Mouse (Mus musculus) ES-E14 (cell line): Measurements from ENCODE around the gene Cdpf1. TPM values are rescaled to one million over a fixed set of nuclear protein-coding genes. Genes with fewer than 3 reads are reported as not detected.
"Not testable (repeated sequence)": the region's sequence is repeated elsewhere in the genome, so short reads cannot be mapped to it uniquely, and the experiment has no call there.

ENCODE experiments used
- DNase-seq: peaks from one replicate; pipeline ENCODE4 v3.0.0-alpha.2; 2013; ENCODE audit warnings: low read depth, low spot score
- H3K27ac ChIP-seq: 2 replicates; pipeline ENCODE4 v1.5.1; 2012; ENCODE audit warnings: low read depth, mild to moderate bottlenecking, low read length, moderate library complexity, mixed read lengths; ENCODE audit not compliant: poor library complexity, insufficient read depth, severe bottlenecking
- H3K36me3 ChIP-seq: 2 replicates; pipeline ENCODE4 v1.6.1; 2012; ENCODE audit warnings: mild to moderate bottlenecking, low read length, moderate library complexity, mixed read lengths; ENCODE audit not compliant: control insufficient read depth, poor library complexity, insufficient read depth, severe bottlenecking
- H3K4me1 ChIP-seq, 2 experiments: fragments of 150-350 bp in 1 of 2; sonication (generic) in 1 of 2; 2 replicates each; pipeline ENCODE4 v1.6.1; 2012; ENCODE audit warnings: low read length in 2 of 2, mild to moderate bottlenecking in 1 of 2, mixed read lengths in 1 of 2; ENCODE audit not compliant: control insufficient read depth in 2 of 2, insufficient read depth in 2 of 2, poor library complexity in 1 of 2
- H3K4me3 ChIP-seq, 2 experiments: fragments of 150-350 bp in 1 of 2; sonication (generic) in 1 of 2; 2 replicates each; pipeline ENCODE4 v1.5.1; 2012; ENCODE audit warnings: low read length in 2 of 2, low read depth in 1 of 2, mild to moderate bottlenecking in 1 of 2, mixed read lengths in 1 of 2; ENCODE audit not compliant: insufficient read depth in 1 of 2, poor library complexity in 1 of 2, severe bottlenecking in 1 of 2
- H3K9ac ChIP-seq: 2 replicates; pipeline ENCODE4 v1.6.1; 2012; ENCODE audit warnings: low read depth, mild to moderate bottlenecking, low read length, mixed read lengths; ENCODE audit not compliant: poor library complexity, insufficient read depth, severe bottlenecking
- H3K9me3 ChIP-seq: fragments of 150-350 bp; sonication (generic); 2 replicates; pipeline ENCODE4 v1.6.1; 2012; ENCODE audit warnings: low read depth, mild to moderate bottlenecking, low read length; ENCODE audit not compliant: control insufficient read depth, insufficient read depth
- CHD2 ChIP-seq: IDR thresholded peaks from 2 replicates; pipeline ENCODE4 v1.6.1; 2014; ENCODE audit warnings: mild to moderate bottlenecking, low read depth, low read length, inconsistent platforms
- HCFC1 ChIP-seq: IDR thresholded peaks from 2 replicates; pipeline ENCODE4 v1.6.1; 2012; ENCODE audit warnings: low read length, inconsistent platforms, borderline replicate concordance; ENCODE audit not compliant: insufficient read depth
- MAFK ChIP-seq: IDR thresholded peaks from 2 replicates; pipeline ENCODE4 v1.6.1; 2014; ENCODE audit warnings: mild to moderate bottlenecking, low read depth, low read length, inconsistent platforms; ENCODE audit not compliant: insufficient read depth
- ZC3H11A ChIP-seq: IDR thresholded peaks from 2 replicates; pipeline ENCODE4 v1.6.1; 2012; ENCODE audit warnings: low read depth, mild to moderate bottlenecking, inconsistent platforms, low read length, borderline replicate concordance
- ZNF384 ChIP-seq: IDR thresholded peaks from 2 replicates; pipeline ENCODE4 v1.6.1; 2012; ENCODE audit warnings: low read depth, low read length, inconsistent platforms
- in situ Hi-C, 2 experiments: fragments of 600-800 bp; cut with MboI; formaldehyde crosslinking; loops; one replicate each; pipeline ENCODE4 v1.15.1; 2025; ENCODE audit warnings: low sequenced_read_pairs in 2 of 2, inconsistent platforms in 1 of 2; ENCODE audit not compliant: unreplicated experiment in 2 of 2
- total RNA-seq: library from RNA; depleted of rRNA; stranded (reverse); fragments of 300-350 nt; gene quantifications from 2 replicates; pipeline ENCODE4 v1.2.3, GENCODE M21; 2012

The Cdpf1 gene
- total RNA-seq, 1 experiment: 22.6 TPM

- in situ Hi-C loops: no loop called here
- Histone ChIP-seq H3K4me1 (no peaks in the 10 kb centered on the region), H3K4me3 (no peak overlapping the region), H3K27ac (no peak overlapping the region), H3K9me3 (no peaks in the 10 kb centered on the region), H3K36me3 (no peaks in the 10 kb centered on the region), H3K9ac (no peak overlapping the region)
- TF ChIP-seq ZC3H11A (no peak), MAFK (no peak), HCFC1 (no peak), CHD2 (no peak), ZNF384 (no peak)
- no peak for DNase-seq
These were observed 24.8 kb downstream of the Cdpf1 start for GRCm38 (mm10) chr15:85786711-85787110.

GRCm38 (mm10) chr15:85784341-85784740 lies 27.2 kb downstream of the Cdpf1 start:
- Histone ChIP-seq H3K4me1 (no peaks in the 10 kb centered on the region), H3K9ac (no peak overlapping the region), H3K9me3 (no peaks in the 10 kb centered on the region), H3K36me3 (no peaks in the 10 kb centered on the region), H3K4me3 (no peak overlapping the region), H3K27ac (no peak overlapping the region)
- no peak for DNase-seq
- TF ChIP-seq CHD2 (no peak), MAFK (no peak), ZNF384 (no peak), HCFC1 (no peak), ZC3H11A (no peak)
- in situ Hi-C loops: no loop called here

DNA sequence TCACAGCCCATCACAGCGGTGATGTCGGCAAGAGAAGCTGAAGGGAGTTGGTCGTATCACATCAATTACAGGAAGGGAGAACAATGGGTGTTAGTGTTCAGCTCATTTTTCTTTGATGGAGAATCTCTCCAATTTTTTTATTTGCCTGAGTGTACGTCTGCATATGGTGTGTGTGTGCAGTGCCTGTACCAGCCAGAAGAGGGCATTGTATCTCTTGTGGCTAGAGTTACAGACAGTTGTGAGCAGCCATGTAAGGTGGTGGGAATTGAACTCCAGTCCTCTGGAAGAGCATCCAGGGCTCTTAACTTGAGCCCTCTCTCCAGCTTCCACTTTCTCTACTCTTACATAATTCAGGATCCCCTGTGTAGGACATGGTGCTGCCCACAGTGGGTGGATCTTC lies 28.4 kb downstream of the Cdpf1 start:
- Histone ChIP-seq H3K27ac (no peak overlapping the region), H3K36me3 (no peaks in the 10 kb centered on the region), H3K4me1 (no peaks in the 10 kb centered on the region), H3K9ac (no peak overlapping the region), H3K4me3 (no peak overlapping the region), H3K9me3 (no peaks in the 10 kb centered on the region)
- in situ Hi-C loops: no loop called here
- TF ChIP-seq ZNF384 (no peak), MAFK (no peak), HCFC1 (no peak)
- peak; percentile 4 for DNase-seq

DNA sequence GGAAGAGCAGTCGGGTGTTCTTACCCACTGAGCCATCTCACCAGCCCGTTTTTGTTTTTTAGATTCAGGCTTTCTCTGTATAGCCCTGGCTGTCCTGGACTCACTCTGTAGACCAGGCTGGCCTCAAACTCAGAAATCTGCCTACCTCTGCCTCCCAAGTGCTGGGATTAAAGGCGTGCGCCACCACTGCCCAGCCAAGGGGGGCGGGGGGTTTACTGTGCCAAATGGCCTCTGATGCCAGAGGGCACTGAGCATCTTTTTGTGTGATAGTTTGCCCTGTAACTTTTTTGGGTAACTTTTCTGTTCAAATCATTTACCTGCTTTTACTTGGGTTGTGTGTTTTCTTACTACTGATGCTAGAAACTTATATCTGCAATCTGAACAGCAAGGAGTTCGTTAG lies 32.6 kb downstream of the Cdpf1 start:
- H3K4me3 ChIP-seq, H3K27ac ChIP-seq, H3K4me1 ChIP-seq, DNase-seq, H3K9me3 ChIP-seq, H3K9ac ChIP-seq, in situ Hi-C loops, H3K36me3 ChIP-seq: not testable (repeated sequence)

GRCm38 (mm10) chr15:85776771-85777170 lies 34.7 kb downstream of the Cdpf1 start:
- no peak overlapping the region for H3K4me3 ChIP-seq
- H3K36me3 ChIP-seq: no peaks in the 10 kb centered on the region
- TF ChIP-seq ZNF384 (no peak), HCFC1 (no peak), MAFK (no peak)
- H3K9ac ChIP-seq: no peak overlapping the region
- H3K9me3 ChIP-seq: no peaks in the 10 kb centered on the region
- no peak overlapping the region for H3K27ac ChIP-seq
- no peaks in the 10 kb centered on the region for H3K4me1 ChIP-seq
- in situ Hi-C loops: no loop called here
- no peak for DNase-seq
